Mouse (Mus musculus): ENCODE data around the gene Ppat.
A peak's percentile ranks its signal among the peaks of the same experiment; 100 is the strongest.

GRCm38 (mm10) chr5:76990789-76991188, 39.4 kb upstream of the Ppat start:
- TF ChIP-seq MXI1 (IDR thresholded peaks at IDR 0.05; ENCODE audit: low read depth, low read length) = no peak
- TF ChIP-seq CTCF (conservative IDR thresholded peaks at IDR 0.05 in 1 of 2, IDR thresholded peaks at IDR 0.05 in 1 of 2; ENCODE audit: low read depth in 2 of 2, low read length in 2 of 2) = no peak
- 0 out of 2 replicates have a peak, but pooled peaks have one; percentile 25 for TF ChIP-seq POLR2A (IDR thresholded peaks at IDR 0.05; ENCODE audit: low read depth, low read length)
